Mouse (Mus musculus) left cerebral cortex, adult 9 months (tissue): ENCODE data around the gene Zfp639.
A peak's percentile ranks its signal among the peaks of the same experiment; 100 is the strongest.

Experiments
- DNase-seq, 2 experiments: peaks; one replicate each; pipeline ENCODE4 v3.0.0; 2022; ENCODE audit warnings: low spot score in 2 of 2

Gene Zfp639

GRCm38 (mm10) chr3:32505841-32506240, 4.2 kb upstream of the Zfp639 start:
- DNase-seq, result no peak

- DNase-seq, result no peak
These were observed 3.5 kb upstream of the Zfp639 start for GRCm38 (mm10) chr3:32506366-32507225.

GRCm38 (mm10) chr3:32508666-32509324, 1.3 kb upstream of the Zfp639 start:
- DNase-seq, result peak in 1 of 2 experiments; percentile 82

GRCm38 (mm10) chr3:32510375-32511190, 524 bp downstream of the Zfp639 start:
- DNase-seq, result peak; percentile 86 to 95

- DNase-seq, result peak in 1 of 2 experiments; percentile 26
These were observed 1.1 kb downstream of the Zfp639 start for GRCm38 (mm10) chr3:32511191-32511550.

- DNase-seq, result no peak
These were observed 2.7 kb downstream of the Zfp639 start for GRCm38 (mm10) chr3:32512686-32513284.

- DNase-seq, result no peak
These were observed 3.5 kb downstream of the Zfp639 start for GRCm38 (mm10) chr3:32513528-32513927.

- no peak for DNase-seq
These were observed 17.1 kb downstream of the Zfp639 start for GRCm38 (mm10) chr3:32527181-32527580.

- peak; percentile 85 to 95 for DNase-seq
These were observed 19.3 kb downstream of the Zfp639 start, which contains the start of gene Mfn1 for GRCm38 (mm10) chr3:32529303-32529898. Gene Mfn1, plus strand, starts transcription at chr3:32529465.

- no peak for DNase-seq
These were observed 20.0 kb downstream of the Zfp639 start for GRCm38 (mm10) chr3:32530041-32530440.

GRCm38 (mm10) chr3:32535692-32536091, 25.6 kb downstream of the Zfp639 start:
- no peak for DNase-seq

- peak; percentile 52 for DNase-seq
These were observed 27.5 kb downstream of the Zfp639 start for GRCm38 (mm10) chr3:32537556-32537955.

- DNase-seq, result no peak
These were observed 28.0 kb downstream of the Zfp639 start for GRCm38 (mm10) chr3:32538091-32538490.

- no peak for DNase-seq
These were observed 43.0 kb downstream of the Zfp639 start for GRCm38 (mm10) chr3:32553061-32553460.

GRCm38 (mm10) chr3:32563401-32563800, 53.3 kb downstream of the Zfp639 start:
- no peak for DNase-seq
